Mouse (Mus musculus) heart, embryonic 15.5 days (tissue): ENCODE data around the gene Trpm8. TPM values are rescaled to one million over a fixed set of nuclear protein-coding genes. Genes with fewer than 3 reads are reported as not detected.

ENCODE experiments used
- ATAC-seq: fragments of 200-750 bp; cut with Nextera tagmentation; replicated peaks from 2 replicates; pipeline ENCODE4 v1.8.0; 2017; ENCODE audit warnings: low read depth, moderate TSS enrichment; ENCODE audit not compliant: insufficient number of reproducible peaks, insufficient read depth, low FRiP score
- H3K27ac ChIP-seq: fragments of 300-500 bp; sonication (generic); 2 replicates; pipeline ENCODE4 v1.5.1; 2015; ENCODE audit warnings: mild to moderate bottlenecking, inconsistent platforms
- H3K27me3 ChIP-seq: fragments of 300-500 bp; sonication (generic); 2 replicates; pipeline ENCODE4 v1.6.1; 2015; ENCODE audit warnings: inconsistent platforms
- H3K36me3 ChIP-seq: fragments of 300-500 bp; sonication (generic); 2 replicates; pipeline ENCODE4 v1.6.1; 2015; ENCODE audit warnings: mild to moderate bottlenecking, inconsistent platforms
- H3K4me1 ChIP-seq: fragments of 300-500 bp; sonication (generic); replicated peaks from 2 replicates; pipeline ENCODE4 v1.6.1; 2015; ENCODE audit warnings: inconsistent platforms
- H3K4me2 ChIP-seq: fragments of 300-500 bp; sonication (generic); 2 replicates; pipeline ENCODE4 v1.6.1; 2015; ENCODE audit warnings: inconsistent platforms, mild to moderate bottlenecking, moderate library complexity
- H3K4me3 ChIP-seq: fragments of 300-500 bp; sonication (generic); 2 replicates; pipeline ENCODE4 v1.5.1; 2015; ENCODE audit warnings: mild to moderate bottlenecking, inconsistent platforms
- H3K9ac ChIP-seq: fragments of 300-500 bp; sonication (generic); 2 replicates; pipeline ENCODE4 v1.6.1; 2015; ENCODE audit warnings: mild to moderate bottlenecking, inconsistent platforms
- H3K9me3 ChIP-seq: fragments of 300-500 bp; sonication (generic); replicated peaks from 2 replicates; pipeline ENCODE4 v1.6.1; 2016; ENCODE audit warnings: inconsistent platforms
- WGBS: fragments of 180-500 bp; shearing (Covaris S2); methylation state at CpG from one replicate; pipeline ENCODE4 v1.1.7; 2015; ENCODE audit warnings: mixed read lengths; 5-methylcytosine and 5-hydroxymethylcytosine counted together
- polyA plus RNA-seq: library from polyadenylated mRNA; unstranded; fragments of >200 nt; fragmentation: Nextera tagmentation; extraction: Ambion mirVana; gene quantifications from 2 replicates; pipeline ENCODE4 v1.2.1, GENCODE M21; 2015

Trpm8 gene
- polyA plus RNA-seq, 1 experiment from 2014 or later: not detected

DNA sequence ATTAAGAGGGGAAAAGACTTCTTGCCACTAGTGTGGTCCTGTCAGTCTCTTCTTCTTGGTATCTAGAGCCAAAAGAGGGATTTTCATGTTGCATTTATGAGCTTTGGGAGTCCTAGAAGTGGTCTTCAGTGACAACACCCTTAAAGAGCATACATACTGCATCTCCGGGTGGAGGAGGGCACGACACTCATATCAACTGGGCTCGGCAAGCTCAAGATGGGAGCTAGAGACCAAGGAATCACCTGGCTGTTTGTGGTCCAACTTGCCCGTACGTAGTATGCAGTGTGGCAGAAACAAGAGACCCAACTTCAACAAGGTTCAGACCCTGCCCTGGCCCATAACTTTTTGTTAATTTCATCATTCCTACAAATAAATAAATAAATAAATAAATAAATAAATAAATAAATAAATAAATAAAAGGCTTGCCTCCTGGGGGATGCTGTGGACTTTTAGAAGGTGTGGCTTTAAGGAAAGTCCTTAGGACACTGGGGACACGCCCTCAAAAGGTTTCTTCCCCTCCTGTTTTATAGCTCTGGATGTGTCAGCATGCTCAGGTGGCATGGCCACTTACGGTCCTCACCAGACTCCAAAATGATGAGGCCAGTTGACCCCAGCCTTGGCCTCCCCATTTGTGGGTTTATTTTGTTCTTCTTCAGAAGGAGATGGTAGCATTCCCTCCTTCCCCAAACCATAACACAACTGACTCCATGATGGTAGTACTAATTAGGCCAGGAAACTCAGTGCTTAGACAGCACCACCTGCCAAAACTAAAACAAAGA is 20.2 kb downstream of the Trpm8 start:
- Histone ChIP-seq H3K4me1 (no peaks in the 10 kb centered on the region), H3K4me3 (no peak overlapping the region), H3K27me3 (no peaks in the 10 kb centered on the region), H3K36me3 (no peaks in the 10 kb centered on the region), H3K4me2 (no peak overlapping the region), H3K9me3 (peaks cover 26% of the 10 kb centered on the region), H3K27ac (no peak overlapping the region), H3K9ac (no peak overlapping the region)
- no peak for ATAC-seq
- 59% methylated on average over 7 of the region's 7 CpGs for WGBS

- peaks cover 29% of the 10 kb centered on the region for H3K9me3 ChIP-seq
- H3K27me3 ChIP-seq: no peaks in the 10 kb centered on the region
- ATAC-seq: no peak
- no peak overlapping the region for H3K27ac ChIP-seq
- H3K4me3 ChIP-seq: no peak overlapping the region
- no peaks in the 10 kb centered on the region for H3K4me1 ChIP-seq
- H3K9ac ChIP-seq: no peak overlapping the region
- WGBS: 56% methylated on average over 4 of the region's 4 CpGs
- H3K4me2 ChIP-seq: no peak overlapping the region
- H3K36me3 ChIP-seq: no peaks in the 10 kb centered on the region
These were observed 21.4 kb downstream of the Trpm8 start for GRCm38 (mm10) chr1:88298686-88299528.

DNA sequence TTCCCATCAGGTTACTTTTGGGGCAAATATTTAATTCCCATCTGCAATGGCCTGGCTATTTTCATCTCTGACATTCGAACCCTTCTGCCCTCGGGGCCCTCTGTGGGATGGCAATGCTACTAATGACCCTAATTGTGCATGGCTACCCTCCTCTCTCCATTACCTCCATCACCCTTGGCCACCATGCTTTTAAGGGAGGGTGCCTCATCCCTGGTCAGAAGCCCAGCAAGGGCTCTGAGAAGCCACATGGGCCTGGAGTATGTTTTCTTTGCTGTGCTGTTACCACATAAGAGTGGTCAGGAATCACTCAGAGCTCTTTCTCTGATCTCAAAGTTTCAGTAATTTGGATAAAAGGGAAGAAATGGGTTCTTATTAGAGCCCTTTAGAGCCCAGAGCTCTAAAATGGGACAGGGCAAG is 22.1 kb downstream of the Trpm8 start:
- H3K27me3 ChIP-seq: no peaks in the 10 kb centered on the region
- H3K9me3 ChIP-seq: peaks cover 35% of the 10 kb centered on the region
- no peak overlapping the region for H3K9ac ChIP-seq
- no peak overlapping the region for H3K27ac ChIP-seq
- H3K4me3 ChIP-seq: no peak overlapping the region
- no peaks in the 10 kb centered on the region for H3K36me3 ChIP-seq
- WGBS: 70% methylated on average over 2 of the region's 2 CpGs
- H3K4me1 ChIP-seq: no peaks in the 10 kb centered on the region
- H3K4me2 ChIP-seq: no peak overlapping the region
- no peak for ATAC-seq

DNA sequence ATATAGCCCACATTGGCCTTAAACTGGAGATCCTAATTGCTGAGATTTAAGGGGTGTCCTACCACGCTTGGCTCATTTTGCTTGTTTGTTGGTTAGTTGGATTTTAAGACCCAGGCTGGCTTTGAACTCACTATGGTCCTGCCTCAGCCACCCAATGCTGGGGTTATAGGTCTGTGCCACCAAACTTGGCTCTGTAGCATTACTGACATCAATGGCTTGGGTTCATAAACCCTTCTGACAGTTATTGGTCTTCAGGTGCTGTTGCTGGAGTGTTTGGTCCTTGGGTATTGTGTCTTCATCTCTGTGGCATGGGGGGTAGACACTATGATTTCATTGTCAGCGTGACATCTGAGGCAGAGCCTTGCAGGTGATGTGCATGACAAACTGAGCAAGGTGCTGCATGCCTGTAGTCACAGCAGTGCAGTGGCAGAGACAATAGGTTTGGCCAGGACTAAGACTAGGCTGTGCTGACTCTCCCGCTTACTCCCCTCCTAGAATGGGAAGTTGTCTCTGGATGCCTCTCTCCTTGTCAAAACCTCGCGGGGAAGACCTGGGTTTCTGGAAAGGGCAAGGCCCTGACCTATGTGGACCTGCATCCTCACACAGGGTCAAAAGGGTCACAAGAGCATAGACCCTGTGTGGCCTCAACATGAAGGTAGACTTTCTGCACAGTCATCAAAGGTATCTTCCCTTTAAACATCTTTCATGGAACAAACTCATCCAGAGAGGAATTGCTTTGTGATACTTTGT is 23.0 kb downstream of the Trpm8 start:
- Histone ChIP-seq H3K27ac (no peak overlapping the region), H3K9ac (no peak overlapping the region), H3K4me2 (no peak overlapping the region), H3K4me1 (no peaks in the 10 kb centered on the region), H3K36me3 (no peaks in the 10 kb centered on the region), H3K27me3 (no peaks in the 10 kb centered on the region), H3K9me3 (peaks cover 34% of the 10 kb centered on the region), H3K4me3 (no peak overlapping the region)
- 35% methylated on average over 5 of the region's 5 CpGs for WGBS
- ATAC-seq: 0 out of 2 replicates have a peak, but pooled peaks have one; percentile 3

- Histone ChIP-seq H3K27me3 (no peaks in the 10 kb centered on the region), H3K4me2 (no peak overlapping the region), H3K4me1 (no peaks in the 10 kb centered on the region), H3K27ac (no peak overlapping the region), H3K36me3 (no peaks in the 10 kb centered on the region), H3K9ac (no peak overlapping the region), H3K9me3 (peaks cover 32% of the 10 kb centered on the region), H3K4me3 (no peak overlapping the region)
- 61% methylated on average over 9 of the region's 9 CpGs for WGBS
- 0 out of 2 replicates have a peak, but pooled peaks have one; percentile 1 for ATAC-seq
These were observed 23.9 kb downstream of the Trpm8 start for GRCm38 (mm10) chr1:88301121-88302014.

GRCm38 (mm10) chr1:88302057-88302740 is 24.7 kb downstream of the Trpm8 start:
- H3K36me3 ChIP-seq: no peaks in the 10 kb centered on the region

DNA sequence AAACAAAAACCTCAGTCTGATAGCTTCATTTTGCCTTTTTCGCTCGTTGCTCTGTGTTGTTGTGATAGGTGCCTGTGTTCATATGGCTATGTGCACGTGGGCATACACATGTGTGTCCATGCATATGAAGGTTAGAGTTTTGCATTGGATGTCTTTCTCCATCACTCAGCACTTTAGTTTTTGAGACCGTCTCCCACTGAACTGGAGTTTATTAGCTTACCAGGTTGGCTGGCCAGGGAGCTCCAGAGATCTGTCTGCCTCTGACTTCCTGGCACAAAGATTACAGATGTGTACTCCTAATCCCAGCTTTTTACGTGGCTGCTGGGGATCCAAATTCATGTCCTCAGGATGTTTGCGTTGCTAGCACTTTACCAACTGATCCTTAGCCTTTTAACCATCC is 26.3 kb downstream of the Trpm8 start:
- ATAC-seq: no peak
- H3K36me3 ChIP-seq: no peaks in the 10 kb centered on the region
- 56% methylated on average over 6 of the region's 6 CpGs for WGBS
- no peaks in the 10 kb centered on the region for H3K27me3 ChIP-seq
- no peak overlapping the region for H3K9ac ChIP-seq
- no peaks in the 10 kb centered on the region for H3K4me1 ChIP-seq
- H3K4me2 ChIP-seq: no peak overlapping the region
- H3K4me3 ChIP-seq: no peak overlapping the region
- no peak overlapping the region for H3K27ac ChIP-seq
- H3K9me3 ChIP-seq: peaks cover 45% of the 10 kb centered on the region

More at GRCm38 (mm10) chr1:88302057-88302740, 24.7 kb downstream of the Trpm8 start:
- Histone ChIP-seq H3K4me2 (no peak overlapping the region), H3K9me3 (peaks cover 38% of the 10 kb centered on the region), H3K27ac (no peak overlapping the region), H3K9ac (no peak overlapping the region), H3K27me3 (no peaks in the 10 kb centered on the region), H3K4me1 (no peaks in the 10 kb centered on the region), H3K4me3 (no peak overlapping the region)
- no peak for ATAC-seq
- WGBS: 58% methylated on average over 14 of the region's 14 CpGs

- no peak overlapping the region for H3K9ac ChIP-seq
- WGBS: 53% methylated on average over 8 of the region's 8 CpGs
- H3K9me3 ChIP-seq: peaks cover 49% of the 10 kb centered on the region
These were observed 27.0 kb downstream of the Trpm8 start for GRCm38 (mm10) chr1:88304261-88304985.

DNA sequence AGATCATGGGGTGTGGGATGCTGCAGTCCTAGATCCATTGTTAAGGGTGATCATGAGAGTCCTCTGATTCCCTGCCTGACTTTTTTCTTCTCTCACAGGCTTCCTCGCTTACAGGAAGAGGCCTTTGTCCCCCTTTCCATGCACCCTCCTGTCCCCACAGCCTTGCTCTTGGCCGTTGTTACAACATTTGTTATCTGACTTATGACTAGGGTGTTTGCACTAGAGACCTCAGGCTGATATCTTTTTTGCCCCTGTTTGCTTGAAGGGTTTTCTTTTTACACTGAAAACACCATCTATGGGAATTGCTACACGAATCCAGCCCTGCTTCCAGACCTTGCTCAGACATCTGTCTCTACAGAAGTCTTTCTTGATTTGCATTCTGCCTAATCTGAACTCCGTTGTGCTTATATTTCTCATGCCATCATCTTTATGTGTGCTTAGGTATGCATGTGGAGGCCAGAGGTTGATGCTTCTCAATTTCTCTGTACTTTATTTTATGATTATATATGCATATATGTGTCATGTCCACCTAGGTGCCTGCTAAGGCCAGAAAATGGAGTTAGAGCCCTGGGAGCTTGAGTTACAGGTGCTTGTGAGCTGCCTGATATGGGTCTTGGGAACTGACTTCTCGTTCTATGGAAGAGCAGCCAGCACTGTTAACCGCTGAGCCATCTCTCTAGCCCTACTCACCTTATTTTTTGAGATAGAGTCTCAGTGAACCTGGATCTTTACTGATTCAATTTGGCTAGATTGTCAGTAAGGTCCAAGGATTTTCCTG is 27.7 kb downstream of the Trpm8 start:
- WGBS: 39% methylated on average over 6 of the region's 6 CpGs
- no peaks in the 10 kb centered on the region for H3K36me3 ChIP-seq
- no peak for ATAC-seq
- no peak overlapping the region for H3K27ac ChIP-seq
- no peak overlapping the region for H3K4me3 ChIP-seq
- H3K4me2 ChIP-seq: no peak overlapping the region
- peaks cover 48% of the 10 kb centered on the region for H3K9me3 ChIP-seq
- no peaks in the 10 kb centered on the region for H3K4me1 ChIP-seq
- H3K9ac ChIP-seq: no peak overlapping the region
- no peaks in the 10 kb centered on the region for H3K27me3 ChIP-seq

More at GRCm38 (mm10) chr1:88304261-88304985, 27.0 kb downstream of the Trpm8 start:
- Histone ChIP-seq H3K27me3 (no peaks in the 10 kb centered on the region), H3K36me3 (no peaks in the 10 kb centered on the region), H3K4me2 (no peak overlapping the region), H3K4me1 (no peaks in the 10 kb centered on the region), H3K4me3 (no peak overlapping the region), H3K27ac (no peak overlapping the region)
- ATAC-seq: no peak
